Mouse (Mus musculus) lung, embryonic 15.5 days (tissue): ENCODE results near the gene Samsn1. TPM values are rescaled to one million over a fixed set of nuclear protein-coding genes. Genes with fewer than 3 reads are reported as not detected.

Experiments used
- ATAC-seq: fragments of 200-750 bp; cut with Nextera tagmentation; 2 replicates; pipeline ENCODE4 v1.8.0; 2017; ENCODE audit warnings: moderate number of reproducible peaks, borderline replicate concordance; ENCODE audit not compliant: low FRiP score, low TSS enrichment; ENCODE audit errors: extremely low read depth
- H3K27ac ChIP-seq: fragments of 300-500 bp; sonication (generic); 2 replicates; pipeline ENCODE4 v1.5.1; 2015; ENCODE audit warnings: moderate library complexity, mild to moderate bottlenecking, inconsistent platforms
- H3K27me3 ChIP-seq: fragments of 300-500 bp; sonication (generic); 2 replicates; pipeline ENCODE4 v1.6.1; 2015; ENCODE audit warnings: inconsistent platforms
- H3K36me3 ChIP-seq: fragments of 300-500 bp; sonication (generic); 2 replicates; pipeline ENCODE4 v1.6.1; 2015; ENCODE audit warnings: inconsistent platforms
- H3K4me1 ChIP-seq: fragments of 300-500 bp; sonication (generic); 2 replicates; pipeline ENCODE4 v1.6.1; 2015; ENCODE audit warnings: inconsistent platforms
- H3K4me2 ChIP-seq: fragments of 300-500 bp; sonication (generic); 2 replicates; pipeline ENCODE4 v1.6.1; 2015; ENCODE audit warnings: inconsistent platforms, mild to moderate bottlenecking, moderate library complexity
- H3K4me3 ChIP-seq: fragments of 300-500 bp; sonication (generic); 2 replicates; pipeline ENCODE4 v1.5.1; 2015; ENCODE audit warnings: mild to moderate bottlenecking, inconsistent platforms
- H3K9ac ChIP-seq: fragments of 300-500 bp; sonication (generic); 2 replicates; pipeline ENCODE4 v1.6.1; 2015; ENCODE audit warnings: inconsistent platforms
- H3K9me3 ChIP-seq: fragments of 300-500 bp; sonication (generic); 2 replicates; pipeline ENCODE4 v1.6.1; 2016; ENCODE audit warnings: inconsistent platforms
- WGBS: fragments of 180-500 bp; shearing (Covaris S2); methylation state at CpG from one replicate; pipeline ENCODE4 v1.1.7; 2015; 5-methylcytosine and 5-hydroxymethylcytosine counted together
- polyA plus RNA-seq: library from polyadenylated mRNA; unstranded; fragments of >200 nt; fragmentation: Nextera tagmentation; extraction: Ambion mirVana; gene quantifications from 2 replicates; pipeline ENCODE4 v1.2.1, GENCODE M21; 2015

Samsn1 gene
- polyA plus RNA-seq, 1 experiment from 2014 or later, result 3.3 TPM

- no peak overlapping the region for H3K27ac ChIP-seq
- 84% methylated on average over 3 of the region's 3 CpGs for WGBS
These were observed 122.0 kb downstream of the Samsn1 start for GRCm38 (mm10) chr16:75899885-75900620.

GRCm38 (mm10) chr16:75897828-75898367, 124.2 kb downstream of the Samsn1 start:
- ATAC-seq, result no peak
- Histone ChIP-seq H3K27me3 (no peaks in the 10 kb centered on the region), H3K36me3 (no peaks in the 10 kb centered on the region), H3K4me2 (no peak overlapping the region), H3K4me3 (no peak overlapping the region), H3K9me3 (no peaks in the 10 kb centered on the region), H3K27ac (no peak overlapping the region), H3K9ac (no peak overlapping the region), H3K4me1 (no peaks in the 10 kb centered on the region)
- WGBS, result 60% methylated on average over 4 of the region's 4 CpGs

More at GRCm38 (mm10) chr16:75899885-75900620, 122.0 kb downstream of the Samsn1 start:
- no peak overlapping the region for H3K9ac ChIP-seq
- H3K4me3 ChIP-seq, result no peak overlapping the region
- H3K4me2 ChIP-seq, result no peak overlapping the region
- no peak for ATAC-seq
- no peaks in the 10 kb centered on the region for H3K27me3 ChIP-seq
- H3K9me3 ChIP-seq, result no peaks in the 10 kb centered on the region
- H3K4me1 ChIP-seq, result no peaks in the 10 kb centered on the region
- no peaks in the 10 kb centered on the region for H3K36me3 ChIP-seq

- no peak for ATAC-seq
- Histone ChIP-seq H3K27me3 (no peaks in the 10 kb centered on the region), H3K36me3 (no peaks in the 10 kb centered on the region), H3K9ac (no peak overlapping the region), H3K4me2 (no peak overlapping the region), H3K27ac (no peak overlapping the region), H3K4me1 (no peaks in the 10 kb centered on the region), H3K9me3 (no peaks in the 10 kb centered on the region), H3K4me3 (no peak overlapping the region)
- 85% methylated on average over 5 of the region's 5 CpGs for WGBS
These were observed 127.7 kb downstream of the Samsn1 start for GRCm38 (mm10) chr16:75894263-75894901.

- WGBS, result 85% methylated on average over 1 of the region's 1 CpGs
- no peak overlapping the region for H3K27ac ChIP-seq
- no peaks in the 10 kb centered on the region for H3K36me3 ChIP-seq
- H3K9me3 ChIP-seq, result no peaks in the 10 kb centered on the region
- no peak for ATAC-seq
- no peak overlapping the region for H3K9ac ChIP-seq
- no peaks in the 10 kb centered on the region for H3K4me1 ChIP-seq
- no peak overlapping the region for H3K4me3 ChIP-seq
- H3K4me2 ChIP-seq, result no peak overlapping the region
- no peaks in the 10 kb centered on the region for H3K27me3 ChIP-seq
These were observed 128.6 kb downstream of the Samsn1 start for GRCm38 (mm10) chr16:75893470-75893869.

GRCm38 (mm10) chr16:75889081-75889646, 132.9 kb downstream of the Samsn1 start:
- Histone ChIP-seq H3K9me3 (no peaks in the 10 kb centered on the region), H3K4me1 (no peaks in the 10 kb centered on the region), H3K4me2 (no peak overlapping the region), H3K4me3 (no peak overlapping the region), H3K27me3 (no peaks in the 10 kb centered on the region), H3K36me3 (no peaks in the 10 kb centered on the region), H3K9ac (no peak overlapping the region), H3K27ac (no peak overlapping the region)
- ATAC-seq, result no peak
- WGBS, result 70% methylated on average over 6 of the region's 6 CpGs

GRCm38 (mm10) chr16:75887203-75887602, 134.9 kb downstream of the Samsn1 start:
- H3K27ac ChIP-seq, result no peak overlapping the region
- no peaks in the 10 kb centered on the region for H3K36me3 ChIP-seq
- no peak overlapping the region for H3K9ac ChIP-seq
- H3K4me1 ChIP-seq, result no peaks in the 10 kb centered on the region
- ATAC-seq, result no peak
- no peak overlapping the region for H3K4me3 ChIP-seq
- H3K4me2 ChIP-seq, result no peak overlapping the region
- no peaks in the 10 kb centered on the region for H3K9me3 ChIP-seq
- 52% methylated on average over 6 of the region's 6 CpGs for WGBS
- no peaks in the 10 kb centered on the region for H3K27me3 ChIP-seq

GRCm38 (mm10) chr16:75878885-75879284, 143.2 kb downstream of the Samsn1 start:
- Histone ChIP-seq H3K27me3 (no peaks in the 10 kb centered on the region), H3K27ac (no peak overlapping the region), H3K9me3 (no peaks in the 10 kb centered on the region), H3K36me3 (no peaks in the 10 kb centered on the region), H3K4me1 (peaks cover 5% of the 10 kb centered on the region; the same call in 1 of the 2 replicates), H3K4me3 (no peak overlapping the region), H3K4me2 (no peak overlapping the region), H3K9ac (no peak overlapping the region)
- WGBS, result 80% methylated on average over 2 of the region's 2 CpGs
- no peak for ATAC-seq

- 13% methylated on average over 3 of the region's 3 CpGs for whole genome bisulfite sequencing
- peaks cover 5% of the 10 kb centered on the region; the same call in 1 of the 2 replicates for H3K4me1 ChIP-seq
- no peak overlapping the region for H3K4me3 ChIP-seq
- ATAC-seq, result no peak
- no peaks in the 10 kb centered on the region for H3K9me3 ChIP-seq
- H3K27ac ChIP-seq, result no peak overlapping the region
- no peaks in the 10 kb centered on the region for H3K27me3 ChIP-seq
- H3K36me3 ChIP-seq, result no peaks in the 10 kb centered on the region
- no peak overlapping the region for H3K4me2 ChIP-seq
- no peak overlapping the region for H3K9ac ChIP-seq
These were observed 144.9 kb downstream of the Samsn1 start for GRCm38 (mm10) chr16:75877170-75877569.

GRCm38 (mm10) chr16:75875896-75876295, 146.2 kb downstream of the Samsn1 start:
- H3K36me3 ChIP-seq, result no peaks in the 10 kb centered on the region
- no peak overlapping the region for H3K9ac ChIP-seq
- no peak for ATAC-seq
- WGBS, result 44% methylated on average over 4 of the region's 4 CpGs
- H3K9me3 ChIP-seq, result no peaks in the 10 kb centered on the region
- no peaks in the 10 kb centered on the region for H3K27me3 ChIP-seq
- H3K27ac ChIP-seq, result no peak overlapping the region
- H3K4me3 ChIP-seq, result no peak overlapping the region
- peaks cover 5% of the 10 kb centered on the region; the same call in 1 of the 2 replicates for H3K4me1 ChIP-seq
- H3K4me2 ChIP-seq, result no peak overlapping the region

GRCm38 (mm10) chr16:75874508-75874907, 147.6 kb downstream of the Samsn1 start:
- WGBS, result 83% methylated on average over 2 of the region's 2 CpGs
- Histone ChIP-seq H3K4me2 (no peak overlapping the region), H3K36me3 (no peaks in the 10 kb centered on the region), H3K9me3 (no peaks in the 10 kb centered on the region), H3K4me1 (peaks cover 5% of the 10 kb centered on the region; the same call in 1 of the 2 replicates), H3K9ac (no peak overlapping the region), H3K4me3 (no peak overlapping the region), H3K27me3 (no peaks in the 10 kb centered on the region), H3K27ac (no peak overlapping the region)
- ATAC-seq, result no peak

GRCm38 (mm10) chr16:75872241-75872640, 149.8 kb downstream of the Samsn1 start:
- Histone ChIP-seq H3K4me1 (peaks cover 3% of the 10 kb centered on the region; the same call in 1 of the 2 replicates), H3K27ac (no peak overlapping the region), H3K27me3 (no peaks in the 10 kb centered on the region), H3K4me2 (no peak overlapping the region), H3K9me3 (no peaks in the 10 kb centered on the region), H3K36me3 (no peaks in the 10 kb centered on the region), H3K9ac (no peak overlapping the region), H3K4me3 (no peak overlapping the region)
- WGBS, result 83% methylated on average over 8 of the region's 8 CpGs
- no peak for ATAC-seq

- no peaks in the 10 kb centered on the region for H3K9me3 ChIP-seq
- WGBS, result 75% methylated on average over 6 of the region's 6 CpGs
- no peak for ATAC-seq
- no peaks in the 10 kb centered on the region for H3K36me3 ChIP-seq
- no peaks in the 10 kb centered on the region for H3K27me3 ChIP-seq
- no peak overlapping the region for H3K4me3 ChIP-seq
- H3K4me2 ChIP-seq, result no peak overlapping the region
- H3K9ac ChIP-seq, result no peak overlapping the region
- H3K4me1 ChIP-seq, result no peaks in the 10 kb centered on the region
- H3K27ac ChIP-seq, result no peak overlapping the region
These were observed 154.7 kb downstream of the Samsn1 start for GRCm38 (mm10) chr16:75867400-75867799.
